Mouse (Mus musculus): ENCODE data around the gene Aar2. TPM values are rescaled to one million over a fixed set of nuclear protein-coding genes. Genes with fewer than 3 reads are reported as not detected.

Aar2 gene
- polyA plus RNA-seq, 1 experiment from 2014 or later = 44.8 TPM

DNA sequence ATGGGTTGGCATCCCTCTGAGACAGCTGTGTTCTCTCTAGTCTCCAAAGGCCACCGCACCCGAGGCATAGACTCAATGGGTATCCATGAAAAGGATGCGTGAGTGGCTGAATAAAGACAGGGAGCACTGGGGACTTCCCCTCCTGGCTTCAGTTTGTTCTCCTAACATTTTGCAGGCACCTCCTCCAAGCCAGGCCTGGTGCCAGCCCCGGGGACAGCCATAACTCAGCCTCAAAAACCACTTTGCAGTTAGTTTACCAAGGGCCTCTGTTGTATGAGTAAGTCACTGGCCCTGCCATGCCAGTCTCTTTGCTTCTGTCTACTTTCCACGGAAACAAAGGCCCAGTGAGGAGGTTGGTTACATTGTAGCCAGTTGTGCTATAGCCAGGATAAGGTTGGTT, 58.6 kb downstream of the Aar2 start:
- ATAC-seq (ENCODE audit: low read depth) = no peak
- Histone ChIP-seq H3K27me3 (peaks cover 25% of the 10 kb centered on the region), H3K4me2 (no peak overlapping the region), H3K9ac (no peak overlapping the region), H3K4me1 (replicated peaks) (no peaks in the 10 kb centered on the region), H3K36me3 (no peaks in the 10 kb centered on the region), H3K9me3 (0 out of 2 replicates have a peak, but pooled peaks cover 3% of the 10 kb centered on the region), H3K4me3 (no peak overlapping the region), H3K27ac (replicated peaks) (no peak overlapping the region)
- 75% methylated on average over 5 of the region's 5 CpGs for WGBS

DNA sequence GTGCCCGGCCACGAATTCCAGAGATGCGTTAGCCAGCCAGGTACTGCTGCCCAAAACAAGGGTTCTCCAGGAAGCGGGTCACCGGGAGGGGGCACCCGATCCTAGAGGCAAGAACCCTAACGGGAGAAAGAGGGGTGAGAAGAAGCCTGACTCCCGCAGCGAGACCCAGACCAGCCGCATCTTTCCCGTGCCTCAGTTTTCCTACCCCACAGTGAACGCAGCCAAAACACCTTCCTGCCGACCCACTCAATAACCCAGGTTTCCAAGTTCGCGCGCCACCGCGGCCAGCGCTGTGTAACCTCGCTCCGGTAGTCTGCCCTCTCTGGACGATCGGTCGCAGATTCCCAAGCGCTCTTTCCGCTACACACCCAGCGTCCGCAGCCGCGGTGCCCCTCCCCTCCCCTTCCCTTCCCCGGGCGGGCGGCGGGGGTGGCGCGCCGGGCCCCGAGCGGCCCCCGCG, 65.7 kb downstream of the Aar2 start:
- Histone ChIP-seq H3K27ac (replicated peaks) (no peak overlapping the region), H3K27me3 (peaks cover 69% of the 10 kb centered on the region)

DNA sequence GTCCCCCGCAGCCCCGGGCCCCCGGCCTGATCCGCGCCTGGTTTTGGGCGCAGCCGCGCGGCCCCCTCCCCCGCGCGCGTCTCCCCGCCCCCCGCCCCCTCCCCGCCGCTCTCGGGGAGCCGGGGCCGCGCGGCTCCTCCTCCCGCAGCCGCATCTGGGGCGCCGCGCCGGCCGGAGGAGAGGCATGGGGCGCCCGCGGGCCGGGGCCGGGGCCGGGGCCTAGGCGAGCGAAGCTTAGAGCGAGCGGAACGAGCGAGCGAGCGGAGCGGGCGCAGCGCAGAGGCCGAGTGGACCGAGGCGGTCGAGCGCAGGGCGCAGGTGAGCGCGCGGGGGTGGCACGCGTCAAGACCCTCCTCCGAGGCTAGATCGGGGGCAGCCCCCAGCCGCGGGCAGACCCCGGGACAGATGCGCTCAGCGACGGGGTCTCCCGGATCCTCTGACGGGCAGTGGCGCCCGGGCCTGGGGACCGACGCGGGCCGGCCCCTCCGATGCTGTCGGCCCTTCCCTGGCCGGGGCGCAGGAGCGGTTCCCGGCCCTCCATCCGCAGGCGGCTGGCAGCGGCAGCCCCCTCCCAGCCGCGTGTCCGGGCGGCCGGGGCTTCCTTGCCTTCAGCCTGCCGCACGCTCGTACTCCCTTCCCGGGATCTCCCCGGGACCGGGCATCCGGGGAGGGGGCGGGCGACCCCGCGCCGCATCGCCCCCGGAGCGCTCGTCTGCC, 66.3 kb downstream of the Aar2 start, which contains the start of gene Dlgap4:
Gene Dlgap4 (plus strand): TSS at position 165 of the 717 bp plus-strand sequence.
- WGBS = 1% methylated on average over 86 of the region's 103 CpGs
- peak; percentile 83 for ATAC-seq (ENCODE audit: low read depth)
- peak within 1 kb of the TSS; percentile 95 for H3K4me2 ChIP-seq
- H3K27ac ChIP-seq (replicated peaks) = peak within 1 kb of the TSS; percentile 73
- peaks cover 34% of the 10 kb centered on the region for H3K4me1 ChIP-seq (replicated peaks)
- no peaks in the 10 kb centered on the region for H3K9me3 ChIP-seq
- H3K4me3 ChIP-seq = peak within 1 kb of the TSS; percentile 83
- H3K27me3 ChIP-seq = peaks cover 68% of the 10 kb centered on the region
- no peaks in the 10 kb centered on the region for H3K36me3 ChIP-seq
- H3K9ac ChIP-seq = peak within 1 kb of the TSS; percentile 87

More for the DNA sequence above, 65.7 kb downstream of the Aar2 start:
- Histone ChIP-seq H3K9me3 (no peaks in the 10 kb centered on the region), H3K4me1 (replicated peaks) (peaks cover 34% of the 10 kb centered on the region), H3K4me3 (peak overlapping the region; percentile 83), H3K4me2 (peak overlapping the region; percentile 95), H3K9ac (peak overlapping the region; percentile 87), H3K36me3 (no peaks in the 10 kb centered on the region)
- under 1% methylated on average over 34 of the region's 41 CpGs for WGBS
- ATAC-seq (ENCODE audit: low read depth) = peak; percentile 62

DNA sequence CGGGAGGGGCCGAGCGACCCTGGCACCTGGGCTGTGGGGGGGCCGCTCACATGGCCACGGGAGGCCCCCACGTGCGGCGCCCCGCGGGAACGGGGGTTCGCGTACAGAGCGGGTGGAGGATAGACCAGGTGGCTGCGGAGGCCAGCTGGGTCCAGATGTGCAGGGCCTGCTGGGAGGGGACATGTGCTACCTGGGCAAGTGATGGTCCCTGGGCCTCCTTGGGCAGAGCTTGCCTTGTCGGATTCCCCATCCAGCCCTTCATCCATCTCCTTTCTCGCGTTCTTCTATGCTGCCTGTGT, 66.8 kb downstream of the Aar2 start:
- Histone ChIP-seq H3K27ac (replicated peaks) (no peak overlapping the region; the same call in 1 of the 2 replicates), H3K4me2 (peak overlapping the region; percentile 95), H3K4me1 (replicated peaks) (peaks cover 34% of the 10 kb centered on the region), H3K9me3 (no peaks in the 10 kb centered on the region), H3K36me3 (no peaks in the 10 kb centered on the region), H3K27me3 (peaks cover 65% of the 10 kb centered on the region), H3K9ac (peak overlapping the region; percentile 87), H3K4me3 (peak overlapping the region; percentile 83)
- whole genome bisulfite sequencing = 1% methylated on average over 18 of the region's 18 CpGs
- ATAC-seq (ENCODE audit: low read depth) = peak; percentile 37

DNA sequence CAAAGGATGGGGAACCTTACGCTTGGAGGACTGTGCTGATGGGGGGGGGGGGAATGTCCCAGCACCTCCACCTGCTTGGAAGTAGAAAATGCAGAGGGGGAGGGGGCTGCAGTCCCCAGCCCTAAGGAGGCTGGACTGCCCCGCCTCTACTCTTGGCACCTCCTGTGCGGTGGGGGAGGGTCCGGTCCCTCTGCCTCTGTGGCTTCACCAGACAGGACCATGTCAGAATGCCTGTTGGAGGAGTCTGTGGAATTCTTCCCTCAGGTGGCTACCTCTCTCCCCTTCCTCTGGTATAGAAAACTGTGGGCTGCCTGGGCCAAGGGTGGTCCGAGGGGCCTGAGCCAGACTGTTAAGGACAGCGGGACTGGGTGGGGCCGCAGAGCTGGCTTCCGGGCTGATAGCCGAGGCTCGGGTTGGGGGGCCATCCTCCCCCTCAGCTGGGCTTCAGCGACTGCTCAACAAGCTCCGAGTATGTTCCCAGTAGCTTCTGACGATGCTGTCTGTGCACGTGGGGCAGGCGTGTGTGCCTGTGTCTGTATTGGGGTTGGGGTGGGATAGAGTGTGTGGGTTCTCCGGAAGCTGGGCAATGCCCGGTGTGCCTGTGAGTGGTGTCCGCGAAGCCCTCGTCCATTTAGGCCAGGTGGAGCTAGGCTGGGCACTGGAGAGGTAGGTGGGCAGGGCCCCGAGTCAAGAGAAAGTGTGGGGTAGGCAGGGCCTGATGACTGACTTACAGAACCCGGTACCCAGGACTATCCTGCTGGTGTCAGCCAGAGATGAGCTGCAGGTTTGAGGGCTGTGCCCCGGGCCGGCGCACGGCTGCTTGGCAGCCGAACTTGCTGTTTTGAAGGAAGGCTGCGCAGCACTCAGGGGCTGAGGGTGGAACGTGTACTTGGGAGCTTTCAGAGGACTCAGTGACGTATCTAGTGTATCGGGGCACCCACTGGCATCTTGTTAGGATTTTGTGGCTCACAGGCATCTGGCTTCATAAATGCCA, 67.6 kb downstream of the Aar2 start:
- peaks cover 34% of the 10 kb centered on the region for H3K4me1 ChIP-seq (replicated peaks)
- no peak for ATAC-seq (ENCODE audit: low read depth)
- peak overlapping the region; percentile 87 for H3K9ac ChIP-seq
- peaks cover 65% of the 10 kb centered on the region for H3K27me3 ChIP-seq
- H3K36me3 ChIP-seq = no peaks in the 10 kb centered on the region
- WGBS = 11% methylated on average over 30 of the region's 31 CpGs
- H3K4me2 ChIP-seq = peak overlapping the region; percentile 95
- H3K9me3 ChIP-seq = no peaks in the 10 kb centered on the region
- H3K4me3 ChIP-seq = peak overlapping the region; percentile 83
- no peak overlapping the region for H3K27ac ChIP-seq (replicated peaks)

DNA sequence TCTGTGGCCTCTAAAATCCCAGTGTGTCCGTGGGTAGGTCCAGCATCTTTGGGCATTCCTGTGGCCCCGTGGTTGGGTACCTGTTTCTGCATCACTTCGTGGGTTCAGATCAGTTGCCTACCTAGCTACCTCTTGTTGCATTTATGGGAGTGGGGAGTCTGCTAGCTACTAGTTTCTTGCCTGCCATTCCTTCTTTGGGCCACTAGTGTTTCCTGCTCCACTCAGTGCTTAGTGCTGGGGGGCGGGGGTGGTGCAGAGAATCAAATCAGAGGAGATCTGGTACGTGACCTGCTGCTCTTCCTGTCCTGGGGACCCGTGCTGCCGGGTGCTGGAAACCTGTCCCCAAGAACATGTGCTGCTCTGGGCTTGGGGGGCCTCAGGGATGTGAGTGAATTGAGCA, 69.1 kb downstream of the Aar2 start:
- no peak overlapping the region for H3K4me3 ChIP-seq
- WGBS = 78% methylated on average over 7 of the region's 7 CpGs
- H3K27ac ChIP-seq (replicated peaks) = no peak overlapping the region
- H3K36me3 ChIP-seq = no peaks in the 10 kb centered on the region
- H3K4me1 ChIP-seq (replicated peaks) = peaks cover 38% of the 10 kb centered on the region
- H3K9ac ChIP-seq = no peak overlapping the region
- H3K9me3 ChIP-seq = no peaks in the 10 kb centered on the region
- H3K4me2 ChIP-seq = no peak overlapping the region
- H3K27me3 ChIP-seq = peaks cover 51% of the 10 kb centered on the region
- no peak for ATAC-seq (ENCODE audit: low read depth)

DNA sequence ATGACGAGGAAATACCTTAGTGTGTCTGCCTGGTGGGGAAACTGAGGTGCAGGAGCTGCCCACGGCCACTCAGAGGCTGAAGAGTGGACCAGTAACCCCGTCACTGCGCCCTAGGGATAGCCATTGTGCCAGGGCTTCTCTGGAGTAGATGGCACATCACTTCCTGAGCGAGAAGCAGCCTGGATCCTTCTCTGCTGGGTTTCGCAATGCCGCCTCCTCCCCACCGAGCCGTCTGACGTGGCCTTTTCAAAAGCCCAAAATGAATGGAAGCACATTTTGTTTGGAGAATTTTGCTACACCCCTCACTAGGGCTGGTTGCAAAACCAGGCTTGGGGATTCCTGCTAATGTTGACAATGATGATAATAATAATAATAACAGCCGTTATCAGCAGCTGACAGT, 70.2 kb downstream of the Aar2 start:
- H3K9ac ChIP-seq = no peak overlapping the region
- no peak overlapping the region for H3K4me2 ChIP-seq
- WGBS = 36% methylated on average over 11 of the region's 11 CpGs
- H3K27ac ChIP-seq (replicated peaks) = no peak overlapping the region
- no peak for ATAC-seq (ENCODE audit: low read depth)
- H3K27me3 ChIP-seq = peaks cover 41% of the 10 kb centered on the region
- H3K4me3 ChIP-seq = no peak overlapping the region
- H3K4me1 ChIP-seq (replicated peaks) = peaks cover 39% of the 10 kb centered on the region
- H3K36me3 ChIP-seq = no peaks in the 10 kb centered on the region
- H3K9me3 ChIP-seq = no peaks in the 10 kb centered on the region

Other genes starting within 250 kb of the Aar2 start
- 6.0 and 7.6 TPM in 2 replicates for gene Cnbd2, start 235.3 kb upstream of the Aar2 start, polyA plus RNA-seq (2015; fragmentation: Nextera tagmentation; extraction: Ambion mirVana)
- gene Scand1, start 234.9 kb upstream of the Aar2 start, polyA plus RNA-seq (2015; fragmentation: Nextera tagmentation; extraction: Ambion mirVana) = 88.6 and 105 TPM in 2 replicates
- gene Epb41l1, start 126.7 kb upstream of the Aar2 start, polyA plus RNA-seq (2015; fragmentation: Nextera tagmentation; extraction: Ambion mirVana) = 7.8 and 9.4 TPM in 2 replicates
- gene Dlgap4, start 66.1 kb downstream of the Aar2 start, polyA plus RNA-seq (2015; fragmentation: Nextera tagmentation; extraction: Ambion mirVana) = 201 and 209 TPM in 2 replicates
- gene Myl9, start 227.8 kb downstream of the Aar2 start, polyA plus RNA-seq (2015; fragmentation: Nextera tagmentation; extraction: Ambion mirVana) = 55.2 and 56.0 TPM in 2 replicates

All from neural tube, embryonic 13.5 days (tissue).